Mouse (Mus musculus): ENCODE data around the gene Pgbd1.

DNA sequence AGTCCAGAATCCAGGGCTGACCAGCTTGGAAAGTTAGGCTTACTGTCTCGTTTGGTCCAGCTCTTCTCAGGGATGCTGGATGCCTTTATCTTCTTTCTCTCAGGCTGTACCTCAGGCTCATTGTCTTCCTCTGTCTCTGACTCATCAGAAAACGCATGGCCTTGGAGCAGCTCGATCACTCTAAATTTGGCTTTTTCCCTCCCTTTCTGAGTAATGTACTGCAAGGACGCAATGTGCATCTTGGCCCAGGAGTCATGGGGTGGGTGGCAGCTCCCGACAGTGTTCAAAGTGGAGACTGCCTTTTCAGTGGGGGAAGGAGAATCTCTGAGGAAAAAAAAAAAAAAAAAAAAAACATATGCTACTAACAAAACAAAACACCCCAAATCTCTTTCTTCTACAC, 17.6 kb downstream of the Pgbd1 start:
- TF ChIP-seq CTCF (IDR thresholded peaks at IDR 0.05; ENCODE audit: control insufficient read depth, insufficient read depth, low read length) (no peak), POLR2A (IDR thresholded peaks at IDR 0.05; ENCODE audit: borderline replicate concordance, control insufficient read depth, low read depth, low read length) (no peak)
